Mouse (Mus musculus) cerebellum, adult 2 months (tissue): Measurements from ENCODE around the gene Smarcd3. TPM values are rescaled to one million over a fixed set of nuclear protein-coding genes. Genes with fewer than 3 reads are reported as not detected.

Experiments used
- DNase-seq, 2 experiments: peaks; one replicate each; pipeline ENCODE4 v3.0.0; 2021
- H3K27ac ChIP-seq: fragments of 200-500 bp; 2 replicates; pipeline ENCODE4 v1.5.1; 2012; ENCODE audit warnings: low read length, control low read depth, inconsistent platforms; ENCODE audit not compliant: insufficient read depth
- H3K27me3 ChIP-seq: fragments of 200-500 bp; 2 replicates; pipeline ENCODE4 v1.6.1; 2012; ENCODE audit warnings: inconsistent platforms, mild to moderate bottlenecking, low read length, moderate library complexity; ENCODE audit not compliant: control insufficient read depth, insufficient read depth
- H3K4me1 ChIP-seq: fragments of 200-500 bp; 2 replicates; pipeline ENCODE4 v1.6.1; 2011; ENCODE audit warnings: low read length; ENCODE audit not compliant: control insufficient read depth, insufficient read depth
- H3K4me3 ChIP-seq: fragments of 200-500 bp; replicated peaks from 2 replicates; pipeline ENCODE3; 2011; ENCODE audit warnings: mild to moderate bottlenecking, low read depth, low read length, control low read depth; ENCODE audit not compliant: insufficient read depth
- CTCF ChIP-seq: fragments of 200-500 bp; IDR thresholded peaks from 2 replicates; pipeline ENCODE4 v1.5.1; 2011; ENCODE audit warnings: low read depth, mild to moderate bottlenecking, control low read depth, low read length, moderate library complexity, borderline replicate concordance; ENCODE audit not compliant: insufficient read depth
- POLR2A ChIP-seq: fragments of 200-500 bp; IDR thresholded peaks from 2 replicates; pipeline ENCODE4 v1.6.1; 2011; ENCODE audit warnings: low read length, control low read depth, borderline replicate concordance; ENCODE audit not compliant: insufficient read depth
- WGBS: fragments of 180-500 bp; shearing (Covaris S2); methylation state at CpG from one replicate; pipeline ENCODE4 v1.1.7; 2018; 5-methylcytosine and 5-hydroxymethylcytosine counted together
- polyA plus RNA-seq: library from polyadenylated mRNA; depleted of rRNA; stranded (reverse); fragments of >200 nt; gene quantifications from 2 replicates; pipeline ENCODE4 v1.2.3, GENCODE M21; 2012

Gene Smarcd3
- polyA plus RNA-seq, 1 experiment = 102 TPM

GRCm38 (mm10) chr5:24649701-24650100, 25.5 kb upstream of the Smarcd3 start:
- no peaks in the 10 kb centered on the region; the same call in 1 of the 2 replicates for H3K4me1 ChIP-seq
- 84% methylated on average over 7 of the region's 7 CpGs for WGBS
- no peaks in the 10 kb centered on the region for H3K27me3 ChIP-seq
- no peak for DNase-seq
- no peak for TF ChIP-seq CTCF
- TF ChIP-seq POLR2A = no peak
- H3K4me3 ChIP-seq = no peak overlapping the region
- H3K27ac ChIP-seq = no peak overlapping the region

- no peak overlapping the region for H3K4me3 ChIP-seq
- WGBS = 70% methylated on average over 4 of the region's 4 CpGs
- H3K27me3 ChIP-seq = no peaks in the 10 kb centered on the region
- H3K4me1 ChIP-seq = no peaks in the 10 kb centered on the region; the same call in 1 of the 2 replicates
- no peak overlapping the region for H3K27ac ChIP-seq
- no peak for DNase-seq
- TF ChIP-seq POLR2A (no peak), CTCF (no peak)
These were observed 25.0 kb upstream of the Smarcd3 start for GRCm38 (mm10) chr5:24649231-24649630.

- H3K27me3 ChIP-seq = no peaks in the 10 kb centered on the region
- H3K4me1 ChIP-seq = no peaks in the 10 kb centered on the region; the same call in 1 of the 2 replicates
- no peak for TF ChIP-seq POLR2A
- no peak for TF ChIP-seq CTCF
- no peak for DNase-seq
- WGBS = 75% methylated on average over 1 of the region's 1 CpGs
- H3K4me3 ChIP-seq = no peak overlapping the region
- H3K27ac ChIP-seq = no peak overlapping the region
These were observed 21.2 kb upstream of the Smarcd3 start for GRCm38 (mm10) chr5:24645454-24645853.

GRCm38 (mm10) chr5:24639081-24639480, 14.9 kb upstream of the Smarcd3 start:
- Histone ChIP-seq H3K27ac (no peak overlapping the region), H3K27me3 (no peaks in the 10 kb centered on the region), H3K4me3 (no peak overlapping the region), H3K4me1 (no peaks in the 10 kb centered on the region)
- 67% methylated on average over 6 of the region's 6 CpGs for WGBS
- TF ChIP-seq POLR2A = no peak
- TF ChIP-seq CTCF = no peak
- no peak for DNase-seq

- H3K4me1 ChIP-seq = no peaks in the 10 kb centered on the region
These were observed 13.9 kb upstream of the Smarcd3 start for GRCm38 (mm10) chr5:24638131-24638530.

GRCm38 (mm10) chr5:24636987-24637386, 12.8 kb upstream of the Smarcd3 start:
- Histone ChIP-seq H3K27me3 (no peaks in the 10 kb centered on the region), H3K4me3 (no peak overlapping the region), H3K4me1 (no peaks in the 10 kb centered on the region), H3K27ac (no peak overlapping the region)
- TF ChIP-seq CTCF (peak; percentile 73), POLR2A (no peak)
- peak; percentile 40 to 42 for DNase-seq
- 39% methylated on average over 4 of the region's 4 CpGs for WGBS

More at GRCm38 (mm10) chr5:24638131-24638530, 13.9 kb upstream of the Smarcd3 start:
- Histone ChIP-seq H3K27me3 (no peaks in the 10 kb centered on the region), H3K4me3 (no peak overlapping the region), H3K27ac (no peak overlapping the region)
- no peak for DNase-seq
- WGBS = 69% methylated on average over 6 of the region's 6 CpGs
- TF ChIP-seq POLR2A = no peak
- no peak for TF ChIP-seq CTCF

GRCm38 (mm10) chr5:24635526-24636141, 11.4 kb upstream of the Smarcd3 start:
- 61% methylated on average over 6 of the region's 6 CpGs for WGBS
- DNase-seq = no peak
- H3K4me1 ChIP-seq = no peaks in the 10 kb centered on the region
- no peaks in the 10 kb centered on the region for H3K27me3 ChIP-seq
- H3K27ac ChIP-seq = no peak overlapping the region
- no peak overlapping the region for H3K4me3 ChIP-seq
- TF ChIP-seq POLR2A (no peak), CTCF (no peak)

- no peak for TF ChIP-seq POLR2A
- TF ChIP-seq CTCF = no peak
- no peak for DNase-seq
- H3K4me1 ChIP-seq = no peaks in the 10 kb centered on the region
- no peak overlapping the region for H3K4me3 ChIP-seq
- no peak overlapping the region for H3K27ac ChIP-seq
- WGBS = 62% methylated on average over 1 of the region's 1 CpGs
- H3K27me3 ChIP-seq = no peaks in the 10 kb centered on the region
These were observed 10.9 kb upstream of the Smarcd3 start for GRCm38 (mm10) chr5:24635093-24635492.
